Mouse (Mus musculus): ENCODE results near the gene Tlr4.

- TF ChIP-seq CTCF (IDR thresholded peaks at IDR 0.05; ENCODE audit: extremely low read depth, insufficient read depth, low read length) (no peak), POLR2A (IDR thresholded peaks at IDR 0.05; ENCODE audit: extremely low read depth, insufficient read depth, low read length) (no peak)
Observed at GRCm38 (mm10) chr4:66796683-66797082, 30.7 kb upstream of the Tlr4 start.
